Mouse (Mus musculus): Measurements from ENCODE around the gene Ppara.

DNA sequence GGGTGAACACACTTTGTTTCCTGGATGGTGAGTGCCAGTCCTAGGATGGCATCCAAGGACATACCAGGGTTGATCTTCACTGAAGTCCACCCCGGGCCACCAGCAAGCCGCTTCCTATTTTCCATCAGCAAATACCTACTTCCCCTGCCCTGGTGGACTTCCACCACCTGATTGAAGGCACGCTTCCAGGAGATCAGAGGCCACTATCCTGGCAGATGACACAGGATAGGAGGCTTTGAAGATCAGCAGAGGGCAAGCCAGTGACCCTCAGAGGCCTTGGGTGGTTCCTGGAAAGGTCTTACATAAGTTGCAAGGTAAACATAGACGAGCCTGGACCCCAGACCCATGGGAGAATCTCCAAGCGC lies 2.2 kb upstream of the Ppara start:
- TF ChIP-seq EP300 (IDR thresholded peaks at IDR 0.05; ENCODE audit: low read depth), result no peak
- TF ChIP-seq CTCF (IDR thresholded peaks at IDR 0.05; ENCODE audit: low read depth), result no peak

All from heart, postnatal 0 days (tissue).